Mouse (Mus musculus) midbrain, embryonic 11.5 days (tissue): Measurements from ENCODE around the gene Olfr788. TPM values are rescaled to one million over a fixed set of nuclear protein-coding genes. Genes with fewer than 3 reads are reported as not detected.

Experiments used
- ATAC-seq: fragments of 200-750 bp; cut with Nextera tagmentation; 2 replicates; pipeline ENCODE4 v1.8.0; 2017; ENCODE audit warnings: moderate TSS enrichment, moderate library complexity; ENCODE audit not compliant: low FRiP score
- DNase-seq: peaks from one replicate; pipeline ENCODE4 v3.0.0; 2015; ENCODE audit warnings: low spot score; ENCODE audit errors: missing footprints
- H3K27ac ChIP-seq: fragments of 300-500 bp; sonication (generic); 2 replicates; pipeline ENCODE4 v1.5.1; 2014; ENCODE audit warnings: low read depth, low read length
- H3K27me3 ChIP-seq: fragments of 300-500 bp; sonication (generic); 2 replicates; pipeline ENCODE4 v1.6.1; 2014; ENCODE audit warnings: mild to moderate bottlenecking, low read length, moderate library complexity, mixed read lengths; ENCODE audit not compliant: control insufficient read depth, insufficient read depth
- H3K36me3 ChIP-seq: fragments of 300-500 bp; sonication (generic); 2 replicates; pipeline ENCODE4 v1.6.1; 2014; ENCODE audit warnings: mild to moderate bottlenecking, low read length, moderate library complexity, mixed read lengths; ENCODE audit not compliant: control insufficient read depth, insufficient read depth
- H3K4me1 ChIP-seq: fragments of 300-500 bp; sonication (generic); 2 replicates; pipeline ENCODE4 v1.6.1; 2014; ENCODE audit warnings: low read length; ENCODE audit not compliant: control insufficient read depth, insufficient read depth
- H3K4me2 ChIP-seq: fragments of 300-500 bp; sonication (generic); 2 replicates; pipeline ENCODE4 v1.6.1; 2014; ENCODE audit warnings: mild to moderate bottlenecking, moderate library complexity
- H3K4me3 ChIP-seq: fragments of 300-500 bp; sonication (generic); 2 replicates; pipeline ENCODE4 v1.5.1; 2014; ENCODE audit warnings: low read depth, low read length
- H3K9ac ChIP-seq: fragments of 300-500 bp; sonication (generic); 2 replicates; pipeline ENCODE4 v1.6.1; 2014; ENCODE audit warnings: low read length
- H3K9me3 ChIP-seq: fragments of 300-500 bp; sonication (generic); 2 replicates; pipeline ENCODE4 v1.6.1; 2016; ENCODE audit warnings: low read length; ENCODE audit not compliant: control insufficient read depth
- WGBS: fragments of 180-500 bp; shearing (Covaris S2); extraction: QIAGEN DNeasy Blood & Tissue Kit; methylation state at CpG from one replicate; pipeline ENCODE4 v1.1.7; 2014; 5-methylcytosine and 5-hydroxymethylcytosine counted together
- polyA plus RNA-seq: library from polyadenylated mRNA; unstranded; fragments of >200 nt; fragmentation: Nextera tagmentation; extraction: Ambion mirVana; gene quantifications from 2 replicates; pipeline ENCODE4 v1.2.1, GENCODE M21; 2014

Olfr788 gene
- not detected in 2 replicates for polyA plus RNA-seq

- ATAC-seq (no peak), DNase-seq (no peak)
- Histone ChIP-seq H3K4me2 (no peak within 1 kb of the TSS), H3K27ac (no peak within 1 kb of the TSS), H3K9me3 (no peaks in the 10 kb centered on the region), H3K36me3 (no peaks in the 10 kb centered on the region), H3K9ac (no peak within 1 kb of the TSS), H3K4me1 (no peaks in the 10 kb centered on the region), H3K4me3 (no peak within 1 kb of the TSS), H3K27me3 (no peaks in the 10 kb centered on the region)
These were observed at the start of gene Olfr788 for GRCm38 (mm10) chr10:129470698-129471097. TSS of gene Olfr788 (plus strand) at chr10:129470998.

GRCm38 (mm10) chr10:129427006-129427405, 43.8 kb upstream of the Olfr788 start, which contains the start of gene Olfr786:
TSS of gene Olfr786 (plus strand) at chr10:129427306.
- no peak within 1 kb of the TSS for H3K4me3 ChIP-seq
- no peaks in the 10 kb centered on the region for H3K4me1 ChIP-seq
- DNase-seq, result no peak
- no peak within 1 kb of the TSS for H3K27ac ChIP-seq
- no peaks in the 10 kb centered on the region for H3K9me3 ChIP-seq
- no peaks in the 10 kb centered on the region for H3K27me3 ChIP-seq
- no peak within 1 kb of the TSS for H3K9ac ChIP-seq
- no peak for ATAC-seq
- no peak within 1 kb of the TSS for H3K4me2 ChIP-seq
- no peaks in the 10 kb centered on the region for H3K36me3 ChIP-seq

- Histone ChIP-seq H3K4me3 (no peak within 1 kb of the TSS), H3K27ac (no peak within 1 kb of the TSS), H3K4me2 (no peak within 1 kb of the TSS), H3K36me3 (no peaks in the 10 kb centered on the region), H3K4me1 (no peaks in the 10 kb centered on the region), H3K9ac (no peak within 1 kb of the TSS), H3K9me3 (no peaks in the 10 kb centered on the region), H3K27me3 (no peaks in the 10 kb centered on the region)
- no peak for DNase-seq
- 83% methylated on average over 3 of the region's 3 CpGs for WGBS
- no peak for ATAC-seq
These were observed 9.2 kb upstream of the Olfr788 start, which contains the start of gene Olfr787 for GRCm38 (mm10) chr10:129461562-129461961. TSS of gene Olfr787 (plus strand) at chr10:129461862.

GRCm38 (mm10) chr10:129473256-129473655, 2.5 kb downstream of the Olfr788 start:
- WGBS, result 48% methylated on average over 2 of the region's 2 CpGs
- peak; percentile 76 for ATAC-seq
- no peak overlapping the region for H3K27ac ChIP-seq
- H3K27me3 ChIP-seq, result no peaks in the 10 kb centered on the region
- H3K4me3 ChIP-seq, result no peak overlapping the region
- DNase-seq, result peak; percentile 85
- no peaks in the 10 kb centered on the region for H3K4me1 ChIP-seq
- no peak overlapping the region for H3K4me2 ChIP-seq
- no peak overlapping the region for H3K9ac ChIP-seq
- no peaks in the 10 kb centered on the region for H3K9me3 ChIP-seq
- no peaks in the 10 kb centered on the region for H3K36me3 ChIP-seq

- no peaks in the 10 kb centered on the region for H3K27me3 ChIP-seq
- H3K4me3 ChIP-seq, result no peak overlapping the region
- H3K9ac ChIP-seq, result no peak overlapping the region
- H3K27ac ChIP-seq, result no peak overlapping the region
- H3K9me3 ChIP-seq, result no peaks in the 10 kb centered on the region
- DNase-seq (no peak), ATAC-seq (peak; percentile 67)
- no peaks in the 10 kb centered on the region for H3K36me3 ChIP-seq
- no peak overlapping the region for H3K4me2 ChIP-seq
- no peaks in the 10 kb centered on the region for H3K4me1 ChIP-seq
These were observed 2.9 kb downstream of the Olfr788 start for GRCm38 (mm10) chr10:129473723-129474122.

- no peaks in the 10 kb centered on the region for H3K9me3 ChIP-seq
- H3K4me3 ChIP-seq, result no peak within 1 kb of the TSS
- no peaks in the 10 kb centered on the region for H3K36me3 ChIP-seq
- no peak within 1 kb of the TSS for H3K27ac ChIP-seq
- no peak for ATAC-seq
- no peaks in the 10 kb centered on the region for H3K4me1 ChIP-seq
- WGBS, result 65% methylated on average over 2 of the region's 2 CpGs
- no peak within 1 kb of the TSS for H3K9ac ChIP-seq
- H3K27me3 ChIP-seq, result no peaks in the 10 kb centered on the region
- DNase-seq, result no peak
- no peak within 1 kb of the TSS for H3K4me2 ChIP-seq
These were observed 13.7 kb downstream of the Olfr788 start, which contains the start of gene Olfr789 for GRCm38 (mm10) chr10:129484452-129484851. TSS of gene Olfr789 (plus strand) at chr10:129484752.

GRCm38 (mm10) chr10:129490101-129490500, 19.3 kb downstream of the Olfr788 start:
- H3K9me3 ChIP-seq, result no peaks in the 10 kb centered on the region
- H3K27me3 ChIP-seq, result no peaks in the 10 kb centered on the region
- H3K27ac ChIP-seq, result no peak overlapping the region
- H3K36me3 ChIP-seq, result no peaks in the 10 kb centered on the region
- no peaks in the 10 kb centered on the region for H3K4me1 ChIP-seq
- no peak overlapping the region for H3K4me3 ChIP-seq
- H3K4me2 ChIP-seq, result no peak overlapping the region
- no peak for ATAC-seq
- no peak overlapping the region for H3K9ac ChIP-seq
- no peak for DNase-seq
- 86% methylated on average over 2 of the region's 2 CpGs for WGBS

- ATAC-seq (no peak), DNase-seq (no peak)
- Histone ChIP-seq H3K9me3 (no peaks in the 10 kb centered on the region), H3K4me2 (no peak within 1 kb of the TSS), H3K4me3 (no peak within 1 kb of the TSS), H3K27ac (no peak within 1 kb of the TSS), H3K4me1 (no peaks in the 10 kb centered on the region), H3K36me3 (no peaks in the 10 kb centered on the region), H3K27me3 (no peaks in the 10 kb centered on the region), H3K9ac (no peak within 1 kb of the TSS)
These were observed 27.4 kb downstream of the Olfr788 start, which contains the start of gene Olfr790 for GRCm38 (mm10) chr10:129498192-129498591. TSS of gene Olfr790 (plus strand) at chr10:129498492.

GRCm38 (mm10) chr10:129521492-129521891, 50.7 kb downstream of the Olfr788 start, which contains the start of gene Olfr791:
TSS of gene Olfr791 (plus strand) at chr10:129521792.
- DNase-seq (no peak), ATAC-seq (no peak)
- 81% methylated on average over 3 of the region's 3 CpGs for WGBS
- Histone ChIP-seq H3K9me3 (no peaks in the 10 kb centered on the region), H3K4me2 (no peak within 1 kb of the TSS), H3K4me1 (no peaks in the 10 kb centered on the region), H3K9ac (no peak within 1 kb of the TSS), H3K27ac (no peak within 1 kb of the TSS), H3K27me3 (no peaks in the 10 kb centered on the region), H3K4me3 (no peak within 1 kb of the TSS), H3K36me3 (no peaks in the 10 kb centered on the region)
